Mouse (Mus musculus) hindbrain, embryonic 16.5 days (tissue): ENCODE results near the gene 1700025G04Rik. TPM values are rescaled to one million over a fixed set of nuclear protein-coding genes. Genes with fewer than 3 reads are reported as not detected.

ENCODE experiments used
- ATAC-seq: fragments of 200-750 bp; cut with Nextera tagmentation; 2 replicates; pipeline ENCODE4 v1.8.0; 2017; ENCODE audit warnings: moderate TSS enrichment, moderate library complexity
- H3K27ac ChIP-seq: fragments of 300-500 bp; sonication (generic); 2 replicates; pipeline ENCODE4 v1.5.1; 2014; ENCODE audit warnings: low read depth, mild to moderate bottlenecking, control low read depth, low read length, moderate library complexity
- H3K27me3 ChIP-seq: fragments of 300-500 bp; sonication (generic); replicated peaks from 2 replicates; pipeline ENCODE4 v1.6.1; 2014; ENCODE audit warnings: low read length; ENCODE audit not compliant: control insufficient read depth, insufficient read depth
- H3K36me3 ChIP-seq: fragments of 300-500 bp; sonication (generic); 2 replicates; pipeline ENCODE4 v1.6.1; 2014; ENCODE audit warnings: mild to moderate bottlenecking, low read length, moderate library complexity, mixed read lengths; ENCODE audit not compliant: control insufficient read depth, insufficient read depth
- H3K4me1 ChIP-seq: fragments of 300-500 bp; sonication (generic); 2 replicates; pipeline ENCODE4 v1.6.1; 2014; ENCODE audit warnings: low read depth, low read length; ENCODE audit not compliant: control insufficient read depth, insufficient read depth
- H3K4me2 ChIP-seq: fragments of 300-500 bp; sonication (generic); 2 replicates; pipeline ENCODE4 v1.6.1; 2014; ENCODE audit warnings: mild to moderate bottlenecking, low read length, control low read depth, moderate library complexity
- H3K4me3 ChIP-seq: fragments of 300-500 bp; sonication (generic); 2 replicates; pipeline ENCODE4 v1.5.1; 2014; ENCODE audit warnings: mild to moderate bottlenecking, low read length, control low read depth, moderate library complexity
- H3K9ac ChIP-seq: fragments of 300-500 bp; sonication (generic); 2 replicates; pipeline ENCODE4 v1.6.1; 2014; ENCODE audit warnings: low read depth, mild to moderate bottlenecking, control low read depth, low read length, moderate library complexity
- H3K9me3 ChIP-seq: fragments of 300-500 bp; sonication (generic); 2 replicates; pipeline ENCODE4 v1.6.1; 2014; ENCODE audit warnings: mild to moderate bottlenecking, low read length, moderate library complexity; ENCODE audit not compliant: control insufficient read depth
- WGBS: fragments of 180-500 bp; shearing (Covaris S2); extraction: QIAGEN DNeasy Blood & Tissue Kit; methylation state at CpG from one replicate; pipeline ENCODE4 v1.1.7; 2014; 5-methylcytosine and 5-hydroxymethylcytosine counted together
- polyA plus RNA-seq: library from polyadenylated mRNA; unstranded; fragments of >200 nt; fragmentation: Nextera tagmentation; extraction: Ambion mirVana; gene quantifications from 2 replicates; pipeline ENCODE4 v1.2.1, GENCODE M21; 2015

The 1700025G04Rik gene
- polyA plus RNA-seq, 1 experiment from 2014 or later = 24.9 TPM

- Histone ChIP-seq H3K4me2 (no peak overlapping the region), H3K27ac (no peak overlapping the region), H3K27me3 (no peaks in the 10 kb centered on the region), H3K4me3 (no peak overlapping the region), H3K9me3 (no peaks in the 10 kb centered on the region), H3K9ac (no peak overlapping the region), H3K4me1 (peaks cover 6% of the 10 kb centered on the region; the same call in 1 of the 2 replicates), H3K36me3 (no peaks in the 10 kb centered on the region)
- WGBS = 86% methylated on average over 7 of the region's 7 CpGs
- no peak for ATAC-seq
Observed at GRCm38 (mm10) chr1:151974424-151974823, 115.5 kb downstream of the 1700025G04Rik start.

GRCm38 (mm10) chr1:151973110-151973700, 116.7 kb downstream of the 1700025G04Rik start:
- Histone ChIP-seq H3K36me3 (no peaks in the 10 kb centered on the region), H3K4me1 (peaks cover 6% of the 10 kb centered on the region; the same call in 1 of the 2 replicates), H3K9me3 (no peaks in the 10 kb centered on the region), H3K27ac (no peak overlapping the region), H3K9ac (no peak overlapping the region), H3K4me2 (no peak overlapping the region), H3K4me3 (no peak overlapping the region), H3K27me3 (no peaks in the 10 kb centered on the region)
- WGBS = 70% methylated on average over 5 of the region's 5 CpGs
- ATAC-seq = no peak

GRCm38 (mm10) chr1:151971581-151971980, 118.3 kb downstream of the 1700025G04Rik start:
- Histone ChIP-seq H3K4me2 (no peak overlapping the region), H3K4me3 (no peak overlapping the region), H3K27me3 (no peaks in the 10 kb centered on the region), H3K36me3 (no peaks in the 10 kb centered on the region), H3K4me1 (no peaks in the 10 kb centered on the region), H3K27ac (no peak overlapping the region), H3K9ac (no peak overlapping the region), H3K9me3 (no peaks in the 10 kb centered on the region)
- 90% methylated on average over 2 of the region's 2 CpGs for WGBS
- ATAC-seq = no peak

GRCm38 (mm10) chr1:151968126-151968525, 121.8 kb downstream of the 1700025G04Rik start:
- Histone ChIP-seq H3K4me2 (no peak overlapping the region), H3K27ac (no peak overlapping the region), H3K9ac (no peak overlapping the region), H3K27me3 (no peaks in the 10 kb centered on the region), H3K4me1 (no peaks in the 10 kb centered on the region), H3K9me3 (no peaks in the 10 kb centered on the region), H3K4me3 (no peak overlapping the region), H3K36me3 (no peaks in the 10 kb centered on the region)
- WGBS = 96% methylated on average over 5 of the region's 5 CpGs
- no peak for ATAC-seq

- Histone ChIP-seq H3K4me3 (no peak overlapping the region), H3K36me3 (no peaks in the 10 kb centered on the region), H3K27ac (no peak overlapping the region), H3K9me3 (no peaks in the 10 kb centered on the region), H3K27me3 (no peaks in the 10 kb centered on the region), H3K9ac (no peak overlapping the region), H3K4me1 (no peaks in the 10 kb centered on the region), H3K4me2 (no peak overlapping the region)
- ATAC-seq = no peak
- WGBS = 96% methylated on average over 2 of the region's 2 CpGs
Observed at GRCm38 (mm10) chr1:151964811-151965210, 125.1 kb downstream of the 1700025G04Rik start.

- H3K4me2 ChIP-seq = no peak overlapping the region
- no peaks in the 10 kb centered on the region for H3K27me3 ChIP-seq
- H3K9me3 ChIP-seq = no peaks in the 10 kb centered on the region
- no peak for ATAC-seq
- WGBS = 90% methylated on average over 7 of the region's 7 CpGs
- H3K4me3 ChIP-seq = no peak overlapping the region
- H3K27ac ChIP-seq = no peak overlapping the region
- H3K4me1 ChIP-seq = no peaks in the 10 kb centered on the region
- H3K36me3 ChIP-seq = no peaks in the 10 kb centered on the region
- H3K9ac ChIP-seq = no peak overlapping the region
Observed at GRCm38 (mm10) chr1:151963248-151963647, 126.7 kb downstream of the 1700025G04Rik start.

GRCm38 (mm10) chr1:151962078-151962477, 127.8 kb downstream of the 1700025G04Rik start:
- no peaks in the 10 kb centered on the region for H3K36me3 ChIP-seq
- H3K27me3 ChIP-seq = no peaks in the 10 kb centered on the region
- H3K4me3 ChIP-seq = no peak overlapping the region
- no peak overlapping the region for H3K9ac ChIP-seq
- no peak overlapping the region for H3K27ac ChIP-seq
- WGBS = 62% methylated on average over 6 of the region's 6 CpGs
- no peaks in the 10 kb centered on the region for H3K9me3 ChIP-seq
- ATAC-seq = peak; percentile 24; the same call in 1 of the 2 replicates
- no peaks in the 10 kb centered on the region for H3K4me1 ChIP-seq
- H3K4me2 ChIP-seq = no peak overlapping the region

GRCm38 (mm10) chr1:151961204-151961603, 128.7 kb downstream of the 1700025G04Rik start:
- no peak overlapping the region for H3K9ac ChIP-seq
- H3K27me3 ChIP-seq = no peaks in the 10 kb centered on the region
- no peak overlapping the region for H3K4me2 ChIP-seq
- WGBS = 80% methylated on average over 10 of the region's 10 CpGs
- H3K4me1 ChIP-seq = no peaks in the 10 kb centered on the region
- ATAC-seq = no peak
- H3K9me3 ChIP-seq = no peaks in the 10 kb centered on the region
- H3K27ac ChIP-seq = no peak overlapping the region
- H3K36me3 ChIP-seq = no peaks in the 10 kb centered on the region
- H3K4me3 ChIP-seq = no peak overlapping the region

- WGBS = 48% methylated on average over 3 of the region's 3 CpGs
- Histone ChIP-seq H3K27me3 (no peaks in the 10 kb centered on the region), H3K4me3 (no peak overlapping the region), H3K36me3 (no peaks in the 10 kb centered on the region), H3K4me2 (no peak overlapping the region), H3K9ac (no peak overlapping the region), H3K4me1 (no peaks in the 10 kb centered on the region; the same call in 1 of the 2 replicates), H3K27ac (no peak overlapping the region), H3K9me3 (no peaks in the 10 kb centered on the region)
- no peak for ATAC-seq
Observed at GRCm38 (mm10) chr1:151959010-151959409, 130.9 kb downstream of the 1700025G04Rik start.
